Mouse (Mus musculus) ovary, postnatal 36 days (tissue): ENCODE data around the gene Hacd2.

Experiments used
- DNase-seq: peaks from one replicate; pipeline ENCODE4 v3.0.0; 2022; ENCODE audit warnings: low spot score, mixed read lengths

Hacd2 gene

GRCm38 (mm10) chr16:35007361-35007760 lies 14.9 kb upstream of the Hacd2 start:
- no peak for DNase-seq

DNA sequence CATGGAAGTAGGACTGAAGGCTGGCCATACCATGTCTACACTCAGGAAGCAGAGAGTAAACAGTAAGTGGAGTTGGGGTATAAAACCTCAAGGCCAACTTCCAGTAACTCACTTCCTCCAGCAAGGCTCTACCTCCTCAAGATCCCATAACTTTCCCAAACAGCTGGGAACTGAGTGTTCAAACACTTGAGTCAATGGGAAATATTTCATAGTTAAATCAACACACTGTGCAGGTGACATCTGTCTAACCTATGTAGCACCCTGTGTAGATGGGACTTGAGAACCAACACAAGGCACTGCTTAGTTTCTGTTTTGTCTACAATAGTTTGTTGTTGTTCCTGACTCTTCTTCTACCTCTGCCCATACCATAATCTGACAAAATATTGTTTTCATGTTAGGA lies 13.8 kb upstream of the Hacd2 start:
- no peak for DNase-seq

DNA sequence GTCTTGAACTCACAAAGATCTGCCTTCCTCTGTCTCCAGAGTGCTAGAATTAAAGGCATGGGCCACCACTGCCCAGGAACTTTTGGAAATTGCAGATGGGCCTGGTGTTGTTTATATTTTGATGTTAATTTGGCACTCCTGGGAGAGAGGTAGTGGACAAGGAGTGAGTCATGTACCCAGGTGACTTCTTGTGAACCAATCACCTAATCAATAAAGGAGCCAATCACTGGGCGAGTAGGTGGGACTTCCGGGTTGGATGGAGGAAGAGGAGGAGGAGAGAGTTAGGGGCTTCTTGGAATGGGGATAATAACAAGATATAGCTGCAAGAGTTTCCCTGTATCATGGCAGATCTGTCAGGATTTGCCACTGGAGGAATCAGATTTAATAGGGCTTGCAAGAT lies 8.7 kb upstream of the Hacd2 start:
- no peak for DNase-seq

DNA sequence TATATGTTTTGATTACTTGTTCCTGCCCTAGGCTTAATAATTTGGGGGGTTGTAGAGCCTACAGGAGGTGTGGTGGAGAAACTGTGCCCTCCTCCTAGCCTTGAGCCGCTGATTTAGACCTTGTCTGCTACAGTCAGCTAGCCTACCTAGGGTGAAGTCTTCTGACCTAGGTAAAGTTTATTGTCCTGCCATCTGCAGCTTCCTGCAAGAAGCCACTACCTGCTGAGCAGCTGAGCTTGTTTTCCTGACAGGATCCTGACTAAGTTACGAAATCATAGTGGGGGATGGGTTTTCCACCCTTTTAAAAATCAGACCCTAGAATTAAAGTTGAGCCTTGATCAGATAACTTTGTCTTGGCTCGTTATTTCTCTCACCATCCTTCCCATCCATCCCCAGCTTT lies 5.7 kb upstream of the Hacd2 start:
- DNase-seq, result no peak

DNA sequence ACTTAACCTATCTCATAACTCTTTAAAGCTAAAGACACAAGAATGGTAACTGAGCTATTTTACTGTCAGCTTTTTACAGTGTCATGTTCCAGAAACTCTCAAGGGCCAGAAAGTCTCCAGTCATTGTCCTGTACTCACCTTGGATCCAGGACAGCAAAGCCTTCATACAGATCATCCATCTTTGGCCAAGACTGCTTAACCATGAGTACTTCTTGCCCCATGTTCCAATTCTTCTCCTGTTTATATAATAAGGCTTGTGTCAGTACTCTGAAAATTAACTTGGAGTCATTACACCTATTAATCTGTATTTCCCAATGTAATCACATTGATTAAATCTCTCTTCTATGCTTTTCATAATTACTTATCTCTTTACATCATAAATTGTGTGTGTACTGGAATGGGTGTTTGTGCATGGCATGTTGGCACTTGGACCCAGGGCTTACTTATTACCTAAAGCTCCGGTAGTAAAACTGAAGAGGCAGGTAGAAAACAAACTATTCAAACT lies 3.7 kb upstream of the Hacd2 start:
- no peak for DNase-seq

GRCm38 (mm10) chr16:35021903-35022241 lies 356 bp upstream of the Hacd2 start:
- DNase-seq, result no peak

DNA sequence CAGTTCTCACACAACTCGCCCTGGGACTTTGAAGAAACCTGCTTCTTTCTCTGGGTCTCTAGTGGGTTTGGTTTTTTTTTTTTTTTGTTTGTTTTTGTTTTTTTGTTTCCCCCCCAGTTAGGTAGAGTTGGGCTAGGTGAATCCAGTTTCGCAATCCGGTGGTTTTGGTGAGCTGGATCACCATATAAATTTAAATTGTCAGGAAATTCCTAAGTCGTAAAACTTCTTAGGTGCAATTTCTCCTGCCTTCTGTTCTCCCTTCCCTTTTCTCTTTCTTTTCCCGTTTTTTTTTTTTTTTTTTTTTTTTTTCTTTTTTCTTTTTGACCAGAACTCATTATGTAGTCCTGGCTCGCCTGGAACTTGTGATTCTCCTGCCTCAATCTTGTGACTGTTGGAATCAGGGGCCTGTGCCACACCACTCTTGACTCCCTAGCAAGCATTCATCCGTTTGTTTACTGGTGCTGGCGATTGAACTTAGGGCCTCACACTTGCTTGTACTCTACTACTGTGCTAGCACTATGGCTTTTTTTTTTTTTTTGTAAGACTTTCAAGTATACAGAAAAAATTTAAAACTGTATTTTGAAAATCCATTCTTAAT lies 1.0 kb downstream of the Hacd2 start:
- DNase-seq, result no peak

- DNase-seq, result no peak
These were observed 2.1 kb downstream of the Hacd2 start for GRCm38 (mm10) chr16:35024300-35024699.

DNA sequence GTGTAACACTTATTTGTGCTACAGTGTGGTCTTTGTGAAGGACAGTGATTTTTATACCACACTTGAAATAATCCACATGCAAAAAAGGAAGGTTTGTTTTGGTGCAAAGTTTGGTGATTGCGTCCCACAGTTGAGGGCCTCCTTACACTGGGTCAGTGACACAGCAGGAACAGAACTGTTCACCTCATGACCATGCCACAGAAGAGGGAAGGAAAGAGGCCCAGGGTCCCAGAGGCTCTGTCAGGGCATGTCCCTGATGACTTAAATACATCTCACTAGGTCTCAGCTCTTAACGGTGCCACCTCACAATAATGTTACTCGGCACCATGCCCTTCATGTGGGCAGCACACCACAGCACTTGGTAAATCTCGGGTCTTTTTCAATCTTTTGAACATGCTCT lies 3.1 kb downstream of the Hacd2 start:
- no peak for DNase-seq

DNA sequence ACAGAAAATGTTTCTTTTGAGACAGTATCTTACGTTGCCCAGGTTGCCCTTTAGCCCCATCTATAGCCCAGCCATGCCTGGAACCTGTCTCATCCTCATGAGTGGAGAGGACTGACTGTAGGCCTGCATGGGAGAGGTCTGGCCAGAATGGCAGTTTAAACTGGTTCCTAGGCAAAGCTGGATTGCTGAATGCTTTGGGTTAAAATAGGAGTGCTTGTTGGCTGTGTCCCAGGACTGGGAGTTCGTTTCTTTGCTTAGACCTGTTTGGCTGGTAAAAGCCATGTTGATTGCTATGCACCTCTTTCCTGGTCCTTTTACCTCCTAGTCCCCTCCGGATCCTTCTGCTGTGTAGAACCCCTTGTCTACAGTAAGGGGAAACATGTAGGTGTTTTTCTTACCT lies 11.0 kb downstream of the Hacd2 start:
- DNase-seq, result no peak

- DNase-seq, result no peak
These were observed 11.8 kb downstream of the Hacd2 start for GRCm38 (mm10) chr16:35033809-35034577.

DNA sequence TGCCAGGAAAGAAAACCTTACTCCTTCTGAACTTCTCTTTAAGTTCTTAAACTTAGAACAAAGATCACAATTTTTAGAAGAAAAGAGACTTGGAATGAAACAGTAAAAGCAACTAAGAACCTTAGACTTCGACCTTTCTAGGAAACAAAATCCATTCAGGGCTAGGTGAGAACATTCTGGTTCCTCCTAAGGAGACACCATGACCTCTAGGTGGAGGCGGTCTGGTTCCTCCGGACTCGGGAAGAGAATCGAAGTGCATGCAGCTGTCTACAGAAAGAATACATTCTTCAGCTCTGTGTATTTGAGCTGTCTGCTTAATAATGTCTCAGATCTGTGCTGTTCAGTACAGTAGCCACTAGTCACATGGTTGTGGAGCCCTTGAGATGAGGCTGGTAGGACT lies 12.7 kb downstream of the Hacd2 start:
- DNase-seq, result no peak

- no peak for DNase-seq
These were observed 14.5 kb downstream of the Hacd2 start for GRCm38 (mm10) chr16:35036754-35037153.

DNA sequence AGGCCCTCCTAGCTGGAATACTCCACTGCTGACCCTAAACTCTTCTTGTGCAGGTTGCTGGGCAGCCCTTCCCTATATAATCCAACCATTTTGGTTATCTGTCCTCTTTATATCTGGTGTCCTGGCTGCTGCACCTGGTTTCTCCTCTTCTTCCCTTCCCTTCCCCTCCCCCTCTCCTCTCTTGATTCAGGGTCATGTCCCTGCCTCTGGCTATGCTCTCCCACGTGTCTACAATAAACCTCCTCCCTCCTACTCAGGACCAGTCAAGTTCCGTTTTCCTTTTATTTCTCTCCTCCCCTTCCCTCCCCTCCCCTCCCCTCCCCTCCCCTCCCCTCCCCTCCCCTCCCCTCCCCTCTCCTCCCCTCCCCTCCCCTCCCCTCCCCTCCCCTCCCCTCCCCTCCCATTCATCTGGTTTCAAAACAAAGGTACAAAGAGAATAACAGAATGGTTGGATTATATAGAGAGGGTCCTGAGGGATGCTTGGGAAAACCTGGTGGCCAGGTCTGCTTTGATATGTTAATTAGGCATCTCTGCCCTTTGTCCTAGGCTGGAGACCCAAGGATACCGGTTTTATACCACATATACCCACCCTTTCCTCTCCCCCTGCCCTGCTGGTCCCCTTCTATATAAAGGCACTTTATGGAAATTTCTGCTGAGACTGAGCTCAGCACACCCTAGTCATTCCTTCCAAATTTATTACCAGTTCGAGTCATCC lies 16.3 kb downstream of the Hacd2 start:
- no peak for DNase-seq

DNA sequence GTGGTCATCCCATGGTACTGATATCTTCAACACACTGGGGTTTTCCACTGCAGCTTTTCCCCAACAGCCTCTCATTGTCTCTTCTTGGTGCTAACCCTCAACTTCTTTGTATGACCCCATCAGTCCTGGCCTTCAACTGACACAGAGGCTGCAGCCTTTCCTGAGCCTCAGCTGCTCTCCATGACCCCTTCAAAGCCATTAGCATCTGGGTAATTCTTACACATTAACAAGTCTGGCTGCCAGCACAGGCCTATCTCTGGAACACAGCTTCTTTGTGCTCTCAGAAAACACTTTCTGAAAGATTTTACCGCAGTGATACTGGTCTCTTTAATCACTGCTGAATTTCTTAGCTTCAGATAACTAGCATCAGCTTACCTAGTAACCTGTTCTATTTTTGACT lies 17.9 kb downstream of the Hacd2 start:
- DNase-seq, result no peak

DNA sequence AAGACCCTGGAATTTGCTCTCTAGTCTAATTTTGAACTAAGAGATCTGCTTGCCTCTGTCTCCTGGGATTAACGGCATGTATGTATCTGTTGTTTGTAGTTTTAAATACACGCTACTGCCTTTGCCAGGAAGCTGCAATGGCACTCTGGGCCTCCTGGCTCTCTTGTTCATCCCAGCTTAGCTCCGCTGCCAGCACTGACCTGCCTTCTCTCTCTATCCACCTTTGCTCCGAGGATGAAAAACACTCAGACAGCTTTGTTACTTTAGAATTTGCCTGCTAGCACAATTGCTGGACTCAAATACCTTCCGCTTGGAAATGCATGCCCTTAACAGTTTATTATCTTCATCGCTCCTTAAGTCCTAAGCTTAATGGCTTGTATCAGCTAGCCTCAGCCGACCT lies 18.8 kb downstream of the Hacd2 start:
- DNase-seq, result no peak

GRCm38 (mm10) chr16:35046081-35046775 lies 24.0 kb downstream of the Hacd2 start:
- no peak for DNase-seq

- DNase-seq, result no peak
These were observed 25.2 kb downstream of the Hacd2 start for GRCm38 (mm10) chr16:35047272-35047969.

- DNase-seq, result no peak
These were observed 28.8 kb downstream of the Hacd2 start for GRCm38 (mm10) chr16:35051066-35051465.

DNA sequence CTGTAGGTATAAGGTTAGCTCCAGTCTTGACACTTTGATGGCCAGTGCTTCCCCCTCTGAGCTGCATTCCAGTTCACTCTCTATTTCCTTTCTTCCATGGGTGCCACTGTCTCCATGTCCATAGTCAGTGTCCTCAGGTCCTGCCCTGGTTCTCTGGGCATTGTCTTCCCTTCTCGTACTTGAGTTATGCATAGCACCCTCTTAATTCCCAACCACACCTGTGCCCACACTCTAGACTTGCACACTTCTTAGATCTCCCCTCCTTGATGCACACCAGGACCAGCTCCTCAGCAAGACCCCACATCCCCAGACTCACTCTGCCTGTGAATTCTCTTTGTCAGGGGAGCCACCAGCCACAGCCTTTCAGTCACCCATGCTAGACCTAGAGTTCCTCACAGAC lies 30.0 kb downstream of the Hacd2 start:
- DNase-seq, result no peak

GRCm38 (mm10) chr16:35054432-35055193 lies 32.4 kb downstream of the Hacd2 start:
- no peak for DNase-seq
